Mouse (Mus musculus): ENCODE results near the gene Cplx3. TPM values are rescaled to one million over a fixed set of nuclear protein-coding genes. Genes with fewer than 3 reads are reported as not detected.
A peak's percentile ranks its signal among the peaks of the same experiment; 100 is the strongest.

Gene Cplx3
- polyA plus RNA-seq, 1 experiment from 2014 or later = not detected

GRCm38 (mm10) chr9:57577144-57577849 lies 28.8 kb downstream of the Cplx3 start:
- no peaks in the 10 kb centered on the region for H3K27me3 ChIP-seq (ENCODE audit: control insufficient read depth, insufficient read depth, low read length)
- H3K4me3 ChIP-seq (ENCODE audit: low read depth, low read length) = no peak overlapping the region
- H3K4me1 ChIP-seq (replicated peaks; ENCODE audit: control insufficient read depth, insufficient read depth) = no peaks in the 10 kb centered on the region
- DNase-seq (ENCODE audit: low spot score) (no peak), ATAC-seq (ENCODE audit: low FRiP score, low TSS enrichment) (peak; percentile 21; the same call in 1 of the 2 replicates)
- H3K9me3 ChIP-seq (ENCODE audit: control insufficient read depth, low read length) = no peaks in the 10 kb centered on the region
- no peak overlapping the region for H3K4me2 ChIP-seq (replicated peaks; ENCODE audit: low read depth)
- peaks cover 31% of the 10 kb centered on the region for H3K36me3 ChIP-seq (ENCODE audit: control insufficient read depth, insufficient read depth, low read length)
- WGBS = 80% methylated on average over 6 of the region's 6 CpGs
- no peak overlapping the region for H3K9ac ChIP-seq (ENCODE audit: low read length)
- TF ChIP-seq EP300 (optimal IDR thresholded peaks at IDR 0.05) (no peak), CTCF (IDR thresholded peaks at IDR 0.05; ENCODE audit: low read depth) (no peak)
- H3K27ac ChIP-seq (replicated peaks) = no peak overlapping the region

- WGBS = 60% methylated on average over 3 of the region's 3 CpGs
- H3K27ac ChIP-seq (replicated peaks) = no peak overlapping the region
- H3K36me3 ChIP-seq (ENCODE audit: control insufficient read depth, insufficient read depth, low read length) = peaks cover 22% of the 10 kb centered on the region
- DNase-seq (ENCODE audit: low spot score) (no peak), ATAC-seq (ENCODE audit: low FRiP score, low TSS enrichment) (no peak)
- no peak overlapping the region for H3K4me2 ChIP-seq (replicated peaks; ENCODE audit: low read depth)
- H3K4me1 ChIP-seq (replicated peaks; ENCODE audit: control insufficient read depth, insufficient read depth) = no peaks in the 10 kb centered on the region
- no peak overlapping the region for H3K9ac ChIP-seq (ENCODE audit: low read length)
- TF ChIP-seq CTCF (IDR thresholded peaks at IDR 0.05; ENCODE audit: low read depth) = no peak
- TF ChIP-seq EP300 (optimal IDR thresholded peaks at IDR 0.05) = no peak
- H3K9me3 ChIP-seq (ENCODE audit: control insufficient read depth, low read length) = no peaks in the 10 kb centered on the region
- no peak overlapping the region for H3K4me3 ChIP-seq (ENCODE audit: low read depth, low read length)
- H3K27me3 ChIP-seq (ENCODE audit: control insufficient read depth, insufficient read depth, low read length) = no peaks in the 10 kb centered on the region
These were observed 30.5 kb downstream of the Cplx3 start for GRCm38 (mm10) chr9:57575577-57575976.

GRCm38 (mm10) chr9:57574397-57574796 lies 31.7 kb downstream of the Cplx3 start:
- Histone ChIP-seq H3K9ac (ENCODE audit: low read length) (no peak overlapping the region), H3K27me3 (ENCODE audit: control insufficient read depth, insufficient read depth, low read length) (no peaks in the 10 kb centered on the region), H3K36me3 (ENCODE audit: control insufficient read depth, insufficient read depth, low read length) (peaks cover 14% of the 10 kb centered on the region), H3K27ac (replicated peaks) (no peak overlapping the region), H3K9me3 (ENCODE audit: control insufficient read depth, low read length) (no peaks in the 10 kb centered on the region), H3K4me1 (replicated peaks; ENCODE audit: control insufficient read depth, insufficient read depth) (no peaks in the 10 kb centered on the region), H3K4me3 (ENCODE audit: low read depth, low read length) (no peak overlapping the region), H3K4me2 (replicated peaks; ENCODE audit: low read depth) (no peak overlapping the region)
- TF ChIP-seq EP300 (optimal IDR thresholded peaks at IDR 0.05) (no peak), CTCF (IDR thresholded peaks at IDR 0.05; ENCODE audit: low read depth) (no peak)
- DNase-seq (ENCODE audit: low spot score) (no peak), ATAC-seq (ENCODE audit: low FRiP score, low TSS enrichment) (no peak)

DNA sequence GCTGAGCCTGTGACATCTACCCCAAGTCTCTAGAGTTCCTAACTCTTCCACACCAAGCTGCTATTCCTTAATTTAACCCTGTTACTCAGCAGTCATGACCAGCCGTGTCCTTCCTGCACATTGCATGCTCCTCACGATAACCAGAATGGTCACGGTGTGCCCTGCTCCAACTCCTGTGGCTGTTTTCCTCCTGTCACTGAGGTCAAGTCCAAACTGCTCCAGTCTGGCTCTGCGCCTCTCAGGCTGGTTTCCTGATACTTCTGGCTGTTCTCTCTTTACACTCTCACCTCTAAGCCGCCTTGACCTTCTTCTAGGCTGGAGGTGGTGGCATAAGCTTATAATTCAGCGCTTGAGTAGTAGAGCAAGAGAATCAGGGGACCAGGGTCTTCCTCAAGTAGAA lies 37.6 kb downstream of the Cplx3 start:
- Histone ChIP-seq H3K4me3 (ENCODE audit: low read depth, low read length) (no peak overlapping the region), H3K9ac (ENCODE audit: low read length) (no peak overlapping the region), H3K9me3 (ENCODE audit: control insufficient read depth, low read length) (no peaks in the 10 kb centered on the region), H3K4me1 (replicated peaks; ENCODE audit: control insufficient read depth, insufficient read depth) (peaks cover 2% of the 10 kb centered on the region), H3K27me3 (ENCODE audit: control insufficient read depth, insufficient read depth, low read length) (no peaks in the 10 kb centered on the region), H3K4me2 (replicated peaks; ENCODE audit: low read depth) (no peak overlapping the region), H3K36me3 (ENCODE audit: control insufficient read depth, insufficient read depth, low read length) (peaks cover 7% of the 10 kb centered on the region), H3K27ac (replicated peaks) (peak overlapping the region; percentile 18; the same call in 1 of the 2 replicates)
- 89% methylated on average over 6 of the region's 6 CpGs for WGBS
- TF ChIP-seq EP300 (optimal IDR thresholded peaks at IDR 0.05) (no peak), CTCF (IDR thresholded peaks at IDR 0.05; ENCODE audit: low read depth) (no peak)
- no peak for DNase-seq (ENCODE audit: low spot score)
- ATAC-seq (ENCODE audit: low FRiP score, low TSS enrichment) = no peak

GRCm38 (mm10) chr9:57566846-57567245 lies 39.2 kb downstream of the Cplx3 start:
- Histone ChIP-seq H3K27ac (replicated peaks) (no peak overlapping the region), H3K27me3 (ENCODE audit: control insufficient read depth, insufficient read depth, low read length) (no peaks in the 10 kb centered on the region), H3K36me3 (ENCODE audit: control insufficient read depth, insufficient read depth, low read length) (peaks cover 7% of the 10 kb centered on the region), H3K9ac (ENCODE audit: low read length) (no peak overlapping the region), H3K4me3 (ENCODE audit: low read depth, low read length) (no peak overlapping the region), H3K4me1 (replicated peaks; ENCODE audit: control insufficient read depth, insufficient read depth) (peaks cover 10% of the 10 kb centered on the region), H3K4me2 (replicated peaks; ENCODE audit: low read depth) (no peak overlapping the region), H3K9me3 (ENCODE audit: control insufficient read depth, low read length) (no peaks in the 10 kb centered on the region)
- TF ChIP-seq CTCF (IDR thresholded peaks at IDR 0.05; ENCODE audit: low read depth) (peak; percentile 68), EP300 (optimal IDR thresholded peaks at IDR 0.05) (no peak)
- ATAC-seq (ENCODE audit: low FRiP score, low TSS enrichment) = peak; percentile 14; the same call in 1 of the 2 replicates
- WGBS = 53% methylated on average over 8 of the region's 8 CpGs
- peak; percentile 48 for DNase-seq (ENCODE audit: low spot score)

DNA sequence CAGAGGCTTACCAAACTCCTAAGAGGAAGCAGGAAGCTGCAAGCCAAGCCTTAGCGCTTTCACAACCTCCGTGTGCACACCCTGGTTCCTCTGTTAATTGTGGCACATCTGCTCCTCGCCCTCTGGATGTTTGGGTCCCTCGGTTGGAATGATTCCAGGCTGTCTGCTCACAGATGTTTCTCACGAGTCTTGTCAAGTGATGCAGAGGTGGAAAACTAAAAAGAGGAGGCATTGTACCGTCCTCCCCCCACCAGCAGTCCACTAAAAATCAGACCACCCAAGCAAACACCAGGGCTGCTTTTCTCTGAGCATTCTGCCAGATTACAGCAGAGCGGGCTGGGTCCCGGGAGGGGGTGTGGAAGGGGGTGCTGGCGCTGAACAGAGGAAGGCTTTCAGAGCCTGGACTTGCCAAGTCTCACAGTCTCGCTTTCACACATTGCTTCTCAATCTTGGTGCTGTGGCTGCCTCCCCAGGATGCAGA lies 40.3 kb downstream of the Cplx3 start:
- DNase-seq (ENCODE audit: low spot score) (no peak), ATAC-seq (ENCODE audit: low FRiP score, low TSS enrichment) (no peak)
- H3K27me3 ChIP-seq (ENCODE audit: control insufficient read depth, insufficient read depth, low read length) = no peaks in the 10 kb centered on the region
- H3K4me2 ChIP-seq (replicated peaks; ENCODE audit: low read depth) = no peak overlapping the region
- H3K4me3 ChIP-seq (ENCODE audit: low read depth, low read length) = no peak overlapping the region
- peak overlapping the region; percentile 73 for H3K27ac ChIP-seq (replicated peaks)
- 0 out of 2 replicates have a peak overlapping the region, but pooled peaks have one; percentile 8 for H3K9ac ChIP-seq (ENCODE audit: low read length)
- TF ChIP-seq EP300 (optimal IDR thresholded peaks at IDR 0.05) (no peak), CTCF (IDR thresholded peaks at IDR 0.05; ENCODE audit: low read depth) (no peak)
- 20% methylated on average over 10 of the region's 10 CpGs for WGBS
- H3K4me1 ChIP-seq (replicated peaks; ENCODE audit: control insufficient read depth, insufficient read depth) = peaks cover 14% of the 10 kb centered on the region
- peaks cover 7% of the 10 kb centered on the region for H3K36me3 ChIP-seq (ENCODE audit: control insufficient read depth, insufficient read depth, low read length)
- no peaks in the 10 kb centered on the region for H3K9me3 ChIP-seq (ENCODE audit: control insufficient read depth, low read length)
